Mouse (Mus musculus) E14TG2a.4 (cell line): ENCODE measurements at regions not wholly inside any gene's neighbourhood (a gene's known extent, or its start where the extent isn't known, plus 50 kb on each side); places are given as distances from the start of the nearest gene placed in this dataset.
A peak's percentile ranks its signal among the peaks of the same experiment; 100 is the strongest.

ENCODE experiments used
- H3K27me3 ChIP-seq: 2 replicates; pipeline ENCODE4 v1.6.1; 2014; ENCODE audit warnings: low read length, control low read depth; ENCODE audit not compliant: insufficient read depth
- H3K36me3 ChIP-seq: 2 replicates; pipeline ENCODE4 v1.6.1; 2014; ENCODE audit warnings: low read length, control low read depth; ENCODE audit not compliant: insufficient read depth
- H3K4me1 ChIP-seq: replicated peaks from 2 replicates; pipeline ENCODE4 v1.6.1; 2014; ENCODE audit warnings: low read depth, low read length, control low read depth
- H3K4me3 ChIP-seq: replicated peaks from 2 replicates; pipeline ENCODE4 v1.5.1; 2014; ENCODE audit warnings: mild to moderate bottlenecking, low read length
- H3K9me3 ChIP-seq: 2 replicates; pipeline ENCODE4 v1.6.1; 2014; ENCODE audit warnings: low read length, control low read depth
- CTCF ChIP-seq: conservative IDR thresholded peaks from 2 replicates; pipeline ENCODE4 v1.5.1; 2014; ENCODE audit warnings: low read length
- NANOG ChIP-seq: IDR thresholded peaks from 2 replicates; pipeline ENCODE4 v1.6.1; 2014; ENCODE audit warnings: borderline replicate concordance, low read length, mixed read lengths
- POU5F1 ChIP-seq: IDR thresholded peaks from 2 replicates; pipeline ENCODE4 v1.6.1; 2014; ENCODE audit warnings: low read length, borderline replicate concordance

GRCm38 (mm10) chr15:29762191-29762590, 410.2 kb upstream of the Ctnnd2 start:
- TF ChIP-seq CTCF (no peak), POU5F1 (no peak), NANOG (no peak)
- H3K4me3 ChIP-seq, result no peak overlapping the region
- H3K4me1 ChIP-seq, result no peaks in the 10 kb centered on the region
- no peaks in the 10 kb centered on the region for H3K36me3 ChIP-seq
- no peaks in the 10 kb centered on the region for H3K9me3 ChIP-seq
- H3K27me3 ChIP-seq, result no peaks in the 10 kb centered on the region

- H3K27me3 ChIP-seq, result no peaks in the 10 kb centered on the region
- no peaks in the 10 kb centered on the region for H3K36me3 ChIP-seq
- TF ChIP-seq NANOG, result no peak
- TF ChIP-seq CTCF, result no peak
- no peak for TF ChIP-seq POU5F1
- no peaks in the 10 kb centered on the region for H3K4me1 ChIP-seq
- no peak overlapping the region for H3K4me3 ChIP-seq
- no peaks in the 10 kb centered on the region for H3K9me3 ChIP-seq
Observed at GRCm38 (mm10) chr15:29776438-29776837, 396.0 kb upstream of the Ctnnd2 start.

GRCm38 (mm10) chr15:29798596-29798995, 373.8 kb upstream of the Ctnnd2 start:
- TF ChIP-seq POU5F1, result no peak
- TF ChIP-seq NANOG, result no peak
- no peak for TF ChIP-seq CTCF
- Histone ChIP-seq H3K4me1 (no peaks in the 10 kb centered on the region), H3K27me3 (no peaks in the 10 kb centered on the region), H3K4me3 (no peak overlapping the region), H3K9me3 (peaks cover 6% of the 10 kb centered on the region), H3K36me3 (no peaks in the 10 kb centered on the region)

- TF ChIP-seq CTCF (no peak), POU5F1 (no peak), NANOG (peak; percentile 41; the same call in 1 of the 2 replicates)
- H3K27me3 ChIP-seq, result no peaks in the 10 kb centered on the region
- H3K36me3 ChIP-seq, result no peaks in the 10 kb centered on the region
- H3K9me3 ChIP-seq, result no peaks in the 10 kb centered on the region
- H3K4me3 ChIP-seq, result no peak overlapping the region
- peaks cover 3% of the 10 kb centered on the region; the same call in 1 of the 2 replicates for H3K4me1 ChIP-seq
Observed at GRCm38 (mm10) chr15:29823271-29823670, 349.1 kb upstream of the Ctnnd2 start.

GRCm38 (mm10) chr15:29824164-29824563, 348.2 kb upstream of the Ctnnd2 start:
- H3K36me3 ChIP-seq, result no peaks in the 10 kb centered on the region
- H3K4me3 ChIP-seq, result no peak overlapping the region
- peaks cover 3% of the 10 kb centered on the region; the same call in 1 of the 2 replicates for H3K4me1 ChIP-seq
- no peaks in the 10 kb centered on the region for H3K27me3 ChIP-seq
- TF ChIP-seq POU5F1 (no peak), CTCF (no peak), NANOG (no peak)
- H3K9me3 ChIP-seq, result no peaks in the 10 kb centered on the region

- TF ChIP-seq POU5F1, result no peak
- H3K27me3 ChIP-seq, result no peaks in the 10 kb centered on the region
- H3K36me3 ChIP-seq, result no peaks in the 10 kb centered on the region
- peaks cover 3% of the 10 kb centered on the region; the same call in 1 of the 2 replicates for H3K4me1 ChIP-seq
- H3K9me3 ChIP-seq, result no peaks in the 10 kb centered on the region
- H3K4me3 ChIP-seq, result no peak overlapping the region
Observed at GRCm38 (mm10) chr15:29828135-29828534, 344.3 kb upstream of the Ctnnd2 start.

- Histone ChIP-seq H3K4me3 (no peak overlapping the region), H3K27me3 (no peaks in the 10 kb centered on the region), H3K36me3 (no peaks in the 10 kb centered on the region), H3K4me1 (peaks cover 3% of the 10 kb centered on the region; the same call in 1 of the 2 replicates), H3K9me3 (no peaks in the 10 kb centered on the region)
- TF ChIP-seq POU5F1, result no peak
- TF ChIP-seq NANOG, result no peak
- TF ChIP-seq CTCF, result no peak
Observed at GRCm38 (mm10) chr15:29828570-29828969, 343.8 kb upstream of the Ctnnd2 start.
